Mouse (Mus musculus) hindbrain, embryonic 10.5 days (tissue): ENCODE measurements around the gene Gm44790. TPM values are rescaled to one million over a fixed set of nuclear protein-coding genes. Genes with fewer than 3 reads are reported as not detected.

Experiments used
- DNase-seq: peaks from one replicate; pipeline ENCODE4 v3.0.0-alpha.2; 2017; ENCODE audit warnings: low spot score
- H3K27ac ChIP-seq: fragments of 300-500 bp; sonication (generic); 2 replicates; pipeline ENCODE4 v1.5.1; 2016; ENCODE audit warnings: mild to moderate bottlenecking, moderate library complexity
- H3K27me3 ChIP-seq: fragments of 300-500 bp; sonication (generic); 2 replicates; pipeline ENCODE4 v1.6.1; 2016; ENCODE audit warnings: mild to moderate bottlenecking; ENCODE audit not compliant: poor library complexity, insufficient read depth, severe bottlenecking
- H3K36me3 ChIP-seq: fragments of 300-500 bp; sonication (generic); 2 replicates; pipeline ENCODE4 v1.6.1; 2016; ENCODE audit warnings: mild to moderate bottlenecking, moderate library complexity
- H3K4me1 ChIP-seq: fragments of 300-500 bp; sonication (generic); replicated peaks from 2 replicates; pipeline ENCODE4 v1.6.1; 2016; ENCODE audit warnings: mild to moderate bottlenecking
- H3K4me3 ChIP-seq: fragments of 300-500 bp; sonication (generic); 2 replicates; pipeline ENCODE4 v1.5.1; 2016; ENCODE audit warnings: mild to moderate bottlenecking, moderate library complexity
- H3K9me3 ChIP-seq: fragments of 300-500 bp; sonication (generic); 2 replicates; pipeline ENCODE4 v1.6.1; 2016; ENCODE audit warnings: mild to moderate bottlenecking, moderate library complexity
- WGBS: fragments of 180-500 bp; shearing (Covaris S2); methylation state at CpG from one replicate; pipeline ENCODE4 v1.1.7; 2016; 5-methylcytosine and 5-hydroxymethylcytosine counted together
- polyA plus RNA-seq: library from polyadenylated mRNA; unstranded; fragments of >200 nt; fragmentation: Nextera tagmentation; extraction: Ambion mirVana; gene quantifications from 2 replicates; pipeline ENCODE4 v1.2.1, GENCODE M21; 2016

Gene Gm44790
- polyA plus RNA-seq, 1 experiment from 2014 or later, result not detected

DNA sequence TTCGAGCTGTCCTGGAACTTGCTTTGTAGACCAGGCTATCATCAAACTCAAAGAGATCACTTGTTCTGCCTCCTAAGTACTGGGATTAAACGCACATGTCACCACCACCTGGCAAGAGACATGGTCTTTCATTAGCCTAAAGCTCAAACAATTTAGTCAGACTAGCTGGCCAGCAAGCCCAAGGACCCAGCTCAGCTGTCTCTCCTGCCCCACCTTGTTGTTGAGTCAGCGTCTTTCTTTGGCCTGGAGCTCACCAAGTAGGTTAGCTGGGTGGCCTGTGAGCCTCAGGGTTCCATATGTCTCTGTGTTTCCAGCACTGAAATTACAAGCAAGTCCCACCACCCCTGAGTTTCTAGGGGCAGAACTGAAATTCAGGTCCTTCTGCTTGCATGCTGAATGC lies 36.6 kb downstream of the Gm44790 start:
- Histone ChIP-seq H3K36me3 (peaks cover 85% of the 10 kb centered on the region), H3K4me1 (0 out of 2 replicates have a peak, but pooled peaks cover 4% of the 10 kb centered on the region), H3K9me3 (no peaks in the 10 kb centered on the region), H3K27ac (no peak overlapping the region), H3K4me3 (no peak overlapping the region), H3K27me3 (no peaks in the 10 kb centered on the region)
- 89% methylated on average over 3 of the region's 3 CpGs for WGBS
- DNase-seq, result no peak

DNA sequence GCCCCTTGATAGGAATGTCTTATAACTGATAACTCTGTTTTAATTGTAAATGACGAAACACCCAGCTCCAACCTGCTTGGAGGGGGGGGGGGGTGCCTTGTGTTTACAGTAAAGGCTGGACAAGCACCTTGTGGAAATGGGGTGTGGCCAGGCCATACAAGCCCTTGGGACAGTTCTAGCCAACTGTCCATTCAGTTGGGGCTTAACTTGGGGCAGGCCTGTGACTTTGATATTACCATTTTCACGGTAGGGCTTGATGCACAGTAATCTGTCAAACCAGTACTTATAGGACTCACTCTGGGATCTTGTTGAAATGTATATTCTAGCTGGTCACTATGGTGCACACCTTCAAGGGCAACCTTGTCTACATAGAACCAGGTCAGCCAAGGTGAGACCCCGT lies 44.9 kb downstream of the Gm44790 start:
- no peaks in the 10 kb centered on the region for H3K27me3 ChIP-seq
- WGBS, result 90% methylated on average over 3 of the region's 3 CpGs
- peaks cover 40% of the 10 kb centered on the region for H3K36me3 ChIP-seq
- H3K27ac ChIP-seq, result peak overlapping the region; percentile 95
- peaks cover 36% of the 10 kb centered on the region for H3K4me1 ChIP-seq
- peak overlapping the region; percentile 54; the same call in 1 of the 2 replicates for H3K4me3 ChIP-seq
- H3K9me3 ChIP-seq, result no peaks in the 10 kb centered on the region
- DNase-seq, result no peak

- no peak for DNase-seq
- WGBS, result 30% methylated on average over 9 of the region's 9 CpGs
- H3K4me1 ChIP-seq, result peaks cover 35% of the 10 kb centered on the region
- peak overlapping the region; percentile 95 for H3K27ac ChIP-seq
- no peaks in the 10 kb centered on the region for H3K9me3 ChIP-seq
- no peaks in the 10 kb centered on the region for H3K27me3 ChIP-seq
- H3K4me3 ChIP-seq, result peak overlapping the region; percentile 54
- H3K36me3 ChIP-seq, result peaks cover 38% of the 10 kb centered on the region
Measured at GRCm38 (mm10) chr6:86471760-86472099, 45.3 kb downstream of the Gm44790 start.

- peak overlapping the region; percentile 54 for H3K4me3 ChIP-seq
- under 1% methylated on average over 56 of the region's 56 CpGs for WGBS
- no peaks in the 10 kb centered on the region for H3K27me3 ChIP-seq
- H3K36me3 ChIP-seq, result peaks cover 32% of the 10 kb centered on the region
- H3K4me1 ChIP-seq, result peaks cover 32% of the 10 kb centered on the region
- peak overlapping the region; percentile 95 for H3K27ac ChIP-seq
- peak; percentile 100 for DNase-seq
- H3K9me3 ChIP-seq, result no peaks in the 10 kb centered on the region
Measured at GRCm38 (mm10) chr6:86472100-86472955, 45.9 kb downstream of the Gm44790 start.

DNA sequence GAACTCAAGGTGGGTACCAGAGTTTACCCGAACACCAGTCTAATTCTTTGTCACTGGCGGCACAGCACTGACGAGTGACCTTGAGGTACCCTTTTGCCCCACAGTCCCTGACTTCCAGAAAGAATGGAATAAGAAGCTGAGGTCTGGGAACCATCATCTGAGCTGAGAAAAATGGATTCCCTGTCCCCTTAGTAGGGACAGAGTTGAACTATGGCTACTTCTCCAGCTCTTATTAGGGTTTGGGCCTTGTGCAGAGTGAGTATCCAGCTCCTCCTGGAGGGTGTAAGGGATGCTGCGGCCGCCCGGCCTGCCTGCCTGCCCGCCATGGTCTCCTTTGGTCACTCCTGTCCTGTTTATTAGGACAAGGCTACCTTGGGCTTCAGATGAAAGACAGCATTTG lies 46.6 kb downstream of the Gm44790 start:
- Histone ChIP-seq H3K36me3 (peaks cover 24% of the 10 kb centered on the region), H3K27me3 (no peaks in the 10 kb centered on the region), H3K27ac (peak overlapping the region; percentile 95), H3K4me3 (peak overlapping the region; percentile 54), H3K9me3 (no peaks in the 10 kb centered on the region), H3K4me1 (peaks cover 35% of the 10 kb centered on the region)
- DNase-seq, result peak; percentile 30
- 61% methylated on average over 7 of the region's 7 CpGs for WGBS

GRCm38 (mm10) chr6:86474072-86474471 lies 47.6 kb downstream of the Gm44790 start:
- Histone ChIP-seq H3K27ac (no peak overlapping the region), H3K36me3 (peaks cover 15% of the 10 kb centered on the region), H3K27me3 (no peaks in the 10 kb centered on the region), H3K4me3 (no peak overlapping the region), H3K9me3 (no peaks in the 10 kb centered on the region), H3K4me1 (peaks cover 44% of the 10 kb centered on the region)
- WGBS, result 97% methylated on average over 5 of the region's 5 CpGs
- DNase-seq, result no peak

DNA sequence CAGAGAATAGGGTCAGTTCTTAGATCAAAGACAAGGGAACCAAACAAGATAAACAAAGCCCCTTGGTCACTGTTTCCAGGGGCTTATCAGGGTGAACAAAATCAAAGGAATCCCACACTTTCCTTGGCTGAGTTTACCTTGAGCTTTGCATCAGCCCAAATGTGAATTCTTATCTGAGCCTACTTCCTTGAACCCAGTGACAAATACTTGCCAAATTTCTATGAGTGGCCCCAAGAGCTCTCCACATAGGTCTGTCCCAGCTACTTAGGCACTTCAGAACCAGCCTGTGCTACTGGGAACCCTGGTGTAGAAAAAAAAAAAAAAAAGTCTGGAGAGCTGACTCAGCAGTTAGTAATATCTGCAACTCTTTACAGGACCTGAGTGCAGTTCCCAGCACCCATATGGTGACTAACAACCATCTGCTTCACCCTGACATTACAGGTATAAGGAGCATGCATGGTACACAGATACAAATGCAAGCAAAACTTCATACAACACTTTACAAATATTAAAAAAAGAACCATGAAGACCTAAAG lies 48.3 kb downstream of the Gm44790 start:
- Histone ChIP-seq H3K27me3 (no peaks in the 10 kb centered on the region), H3K4me1 (peaks cover 51% of the 10 kb centered on the region), H3K4me3 (no peak overlapping the region), H3K36me3 (peaks cover 8% of the 10 kb centered on the region), H3K9me3 (no peaks in the 10 kb centered on the region), H3K27ac (no peak overlapping the region)
- DNase-seq, result no peak

- Histone ChIP-seq H3K36me3 (no peaks in the 10 kb centered on the region), H3K4me1 (peaks cover 60% of the 10 kb centered on the region), H3K9me3 (no peaks in the 10 kb centered on the region), H3K4me3 (no peak overlapping the region), H3K27me3 (no peaks in the 10 kb centered on the region), H3K27ac (peak overlapping the region; percentile 6; the same call in 1 of the 2 replicates)
- no peak for DNase-seq
- WGBS, result 81% methylated on average over 9 of the region's 9 CpGs
Measured at GRCm38 (mm10) chr6:86475462-86476167, 49.2 kb downstream of the Gm44790 start.

GRCm38 (mm10) chr6:86476931-86477330 lies 50.5 kb downstream of the Gm44790 start:
- H3K36me3 ChIP-seq, result no peaks in the 10 kb centered on the region
- H3K4me1 ChIP-seq, result peaks cover 57% of the 10 kb centered on the region
- no peak overlapping the region for H3K27ac ChIP-seq
- no peak for DNase-seq
- 90% methylated on average over 5 of the region's 5 CpGs for WGBS
- H3K27me3 ChIP-seq, result no peaks in the 10 kb centered on the region
- no peaks in the 10 kb centered on the region for H3K9me3 ChIP-seq
- no peak overlapping the region for H3K4me3 ChIP-seq

- Histone ChIP-seq H3K27ac (peak overlapping the region; percentile 83), H3K4me3 (no peak overlapping the region), H3K27me3 (no peaks in the 10 kb centered on the region), H3K4me1 (peaks cover 42% of the 10 kb centered on the region), H3K9me3 (no peaks in the 10 kb centered on the region), H3K36me3 (no peaks in the 10 kb centered on the region)
- DNase-seq, result peak; percentile 27
- WGBS, result 51% methylated on average over 3 of the region's 3 CpGs
Measured at GRCm38 (mm10) chr6:86479311-86479710, 52.9 kb downstream of the Gm44790 start.

DNA sequence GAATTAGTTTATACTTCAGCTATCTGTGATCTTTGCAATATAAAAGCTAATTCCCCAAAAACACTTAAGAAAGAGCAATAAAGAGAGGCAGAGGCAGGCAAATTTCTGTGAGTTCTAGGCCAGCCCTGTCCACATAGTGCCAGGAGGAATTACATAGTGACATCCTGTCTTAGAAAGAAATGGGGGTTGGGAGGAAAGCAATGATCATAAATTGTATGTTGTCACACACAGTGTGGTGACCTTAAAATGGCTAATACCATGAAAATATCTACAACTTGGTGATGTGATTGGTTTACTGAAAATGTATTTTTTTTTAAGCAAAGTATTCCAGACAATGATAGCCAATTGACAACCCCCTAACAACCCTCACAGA lies 53.3 kb downstream of the Gm44790 start:
- H3K36me3 ChIP-seq, result no peaks in the 10 kb centered on the region
- DNase-seq, result no peak
- no peaks in the 10 kb centered on the region for H3K9me3 ChIP-seq
- no peaks in the 10 kb centered on the region for H3K27me3 ChIP-seq
- H3K4me3 ChIP-seq, result no peak overlapping the region
- peak overlapping the region; percentile 83 for H3K27ac ChIP-seq
- H3K4me1 ChIP-seq, result peaks cover 42% of the 10 kb centered on the region

DNA sequence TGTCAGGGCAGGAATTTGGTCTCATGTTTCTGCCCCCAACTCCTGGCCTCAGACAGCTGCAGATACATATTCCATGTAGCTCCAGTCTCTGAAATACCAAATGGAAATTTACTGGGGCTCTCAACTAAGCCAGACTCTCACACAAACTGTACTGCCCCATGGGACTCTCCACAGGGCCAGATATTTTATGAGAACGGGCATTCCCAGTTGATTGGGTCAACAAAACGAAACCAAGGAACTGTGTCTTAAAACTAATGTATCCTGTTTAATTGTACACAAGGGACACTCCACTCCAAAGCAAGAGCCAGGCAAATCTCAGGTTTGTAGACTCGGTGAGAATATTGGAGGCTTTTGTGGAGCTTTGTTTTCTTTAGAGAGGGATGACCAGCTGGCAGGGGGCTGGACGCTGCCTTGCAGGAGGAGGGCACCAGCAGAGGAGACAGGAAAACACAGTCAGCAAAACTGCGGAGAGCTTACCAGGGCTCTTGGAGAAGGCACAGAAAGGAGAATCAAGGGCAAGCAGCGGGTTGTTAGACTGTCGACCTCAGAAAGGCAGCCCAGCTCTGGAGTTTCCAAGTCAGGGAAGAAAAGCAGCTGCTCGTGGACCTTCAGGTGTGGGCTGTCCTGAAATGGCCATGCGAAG lies 53.9 kb downstream of the Gm44790 start:
- peak; percentile 39 for DNase-seq
- Histone ChIP-seq H3K36me3 (no peaks in the 10 kb centered on the region), H3K9me3 (no peaks in the 10 kb centered on the region), H3K27me3 (no peaks in the 10 kb centered on the region), H3K27ac (peak overlapping the region; percentile 83), H3K4me1 (peaks cover 39% of the 10 kb centered on the region), H3K4me3 (peak overlapping the region; percentile 11; the same call in 1 of the 2 replicates)
- WGBS, result 36% methylated on average over 9 of the region's 9 CpGs

DNA sequence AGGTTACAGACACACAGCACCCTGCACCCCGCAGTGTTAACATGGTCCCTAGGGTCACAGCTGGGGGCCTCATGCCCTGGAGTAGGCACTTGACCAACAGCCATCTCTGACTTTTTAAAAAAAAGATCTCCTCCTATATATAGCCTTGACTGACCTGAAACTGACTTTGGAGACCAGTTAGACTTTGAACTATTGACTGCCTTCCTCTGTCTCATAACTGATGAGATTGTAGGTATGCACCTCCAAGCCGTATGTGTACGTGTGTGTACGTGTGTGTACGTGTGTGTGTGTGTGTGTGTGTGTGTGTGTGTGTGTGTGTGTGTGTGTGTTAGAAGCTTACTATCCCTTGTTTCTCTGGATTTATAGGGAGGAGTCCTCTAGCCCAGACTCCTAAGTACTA lies 55.4 kb downstream of the Gm44790 start:
- Histone ChIP-seq H3K27ac (no peak overlapping the region), H3K4me3 (no peak overlapping the region), H3K36me3 (no peaks in the 10 kb centered on the region), H3K27me3 (no peaks in the 10 kb centered on the region), H3K9me3 (no peaks in the 10 kb centered on the region), H3K4me1 (peaks cover 39% of the 10 kb centered on the region)
- WGBS, result 92% methylated on average over 5 of the region's 5 CpGs
- no peak for DNase-seq
